Mouse (Mus musculus) adrenal gland, postnatal 36 days (tissue): ENCODE measurements around the gene Tmed1. TPM values are rescaled to one million over a fixed set of nuclear protein-coding genes. Genes with fewer than 3 reads are reported as not detected.
"Not testable (repeated sequence)": the region's sequence is repeated elsewhere in the genome, so short reads cannot be mapped to it uniquely, and the experiment has no call there.

ENCODE experiments used
- DNase-seq, 2 experiments: peaks; one replicate each; pipeline ENCODE4 v3.0.0; 2021; ENCODE audit warnings: mixed read lengths in 1 of 2
- long read RNA-seq, 2 experiments: library from polyadenylated mRNA; stranded (forward); transcript quantifications; one replicate each; pipeline ENCODE4 v2.0.0; 2021; ENCODE audit warnings: borderline sequencing depth in 2 of 2
- total RNA-seq, 2 experiments: library from RNA; stranded (reverse); gene quantifications; 2 replicates each; pipeline ENCODE4 v1.2.3; 2021

Tmed1 gene
- total RNA-seq, result 10 to 100 TPM; 30.3 to 39.1 TPM
- long read RNA-seq, experiment 1, transcript Tmed1-201 (4 exons, 1,378 nt), result major isoform, 97 of 109 reads
- long read RNA-seq, experiment 1, partial matches to known transcripts, result 5 of 109 reads
- long read RNA-seq, experiment 1, other reads (novel, unspliced or antisense), result 2 of 109 reads
- long read RNA-seq, experiment 2, transcript Tmed1-201 (4 exons, 1,378 nt), result major isoform, 31 of 36 reads
- long read RNA-seq, experiment 2, partial matches to known transcripts, result 1 of 36 reads
- long read RNA-seq, experiment 2, other reads (novel, unspliced or antisense), result 2 of 36 reads

DNA sequence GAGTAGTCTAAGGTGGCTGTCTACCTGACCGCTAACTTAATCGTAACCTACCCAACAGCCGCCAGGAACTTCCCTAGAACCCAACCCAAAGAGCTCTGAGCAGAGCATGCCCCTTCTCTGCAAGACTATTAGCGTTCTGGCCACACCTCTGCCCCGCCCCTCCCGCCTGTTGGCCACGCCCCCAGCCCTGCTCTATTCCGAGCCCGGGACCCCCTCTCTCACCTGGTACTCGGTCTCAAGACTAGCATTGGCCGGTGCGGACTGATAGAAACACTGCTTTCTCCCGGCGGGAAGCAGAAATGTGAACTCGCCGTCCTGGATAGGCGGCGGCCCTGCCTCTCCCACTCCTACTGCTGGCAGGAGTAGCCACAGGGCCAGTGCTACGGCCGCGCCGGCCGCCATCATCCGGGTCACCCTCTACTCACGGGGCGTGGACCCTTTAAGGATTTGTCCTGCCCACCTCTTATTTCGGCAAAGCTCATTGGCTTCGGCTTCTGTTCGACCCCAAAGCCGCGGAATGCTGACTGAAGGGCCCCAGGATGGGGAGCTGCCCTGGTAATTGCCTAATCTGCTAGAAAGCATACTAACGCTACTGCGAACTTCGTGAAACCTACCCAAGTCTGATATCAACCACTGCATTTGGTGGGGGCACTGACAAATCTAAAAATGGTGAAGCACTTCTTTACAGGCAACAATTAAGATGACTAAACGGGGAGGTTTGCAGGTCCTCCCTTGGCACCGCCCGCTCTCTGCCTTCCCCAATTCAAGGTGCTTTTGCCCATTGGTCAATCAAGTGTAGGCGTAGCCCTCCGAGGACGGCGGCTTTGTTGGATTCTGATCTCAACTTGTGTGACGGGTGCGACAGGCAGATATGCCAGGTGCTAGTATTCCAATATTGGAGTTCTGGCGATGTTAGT, at the start of gene Tmed1:
Gene Tmed1, minus strand, starts transcription at position 481 of the 917 bp plus-strand sequence.
- peak; percentile 94 to 97 for DNase-seq

DNA sequence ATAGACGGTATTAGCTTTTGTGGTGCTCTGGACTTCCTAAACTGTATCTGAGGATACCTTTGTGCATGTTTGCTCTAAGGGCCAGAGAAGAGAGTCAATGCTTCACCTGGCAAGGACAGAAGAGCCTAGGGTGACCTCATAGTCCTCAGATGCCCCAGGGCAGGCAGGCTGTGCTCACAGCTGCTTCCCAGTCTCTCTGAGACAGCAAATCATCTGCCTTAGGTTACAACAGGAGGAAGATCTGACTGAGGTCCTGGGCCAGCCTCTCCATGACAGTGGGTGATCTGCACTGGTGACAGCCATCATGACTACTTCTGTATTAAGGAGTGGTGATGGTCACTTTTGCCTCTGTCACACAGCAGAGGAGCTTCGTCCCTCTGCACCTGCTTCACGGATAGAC, 49.1 kb upstream of the Tmed1 start:
- no peak for DNase-seq

DNA sequence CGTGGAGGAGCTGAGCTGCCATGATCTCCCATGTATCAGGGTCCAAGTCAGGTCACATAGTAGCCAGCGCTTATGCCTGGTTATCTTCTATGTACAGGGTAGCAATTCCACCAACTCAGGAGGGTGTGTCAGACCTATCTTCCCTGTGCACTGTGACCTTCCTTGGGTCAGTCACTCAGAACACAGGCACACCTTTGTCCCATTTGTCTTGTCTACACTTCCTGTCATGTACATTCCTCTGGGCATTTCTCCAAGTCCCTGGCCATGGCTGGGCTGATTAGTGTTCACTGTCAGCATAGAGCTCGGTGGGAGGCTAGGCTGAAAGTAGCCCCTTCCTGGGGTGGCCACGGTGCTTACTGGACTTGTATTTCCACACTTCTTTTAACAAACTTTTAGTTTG, 48.3 kb upstream of the Tmed1 start:
- peak; percentile 58 to 62 for DNase-seq

DNA sequence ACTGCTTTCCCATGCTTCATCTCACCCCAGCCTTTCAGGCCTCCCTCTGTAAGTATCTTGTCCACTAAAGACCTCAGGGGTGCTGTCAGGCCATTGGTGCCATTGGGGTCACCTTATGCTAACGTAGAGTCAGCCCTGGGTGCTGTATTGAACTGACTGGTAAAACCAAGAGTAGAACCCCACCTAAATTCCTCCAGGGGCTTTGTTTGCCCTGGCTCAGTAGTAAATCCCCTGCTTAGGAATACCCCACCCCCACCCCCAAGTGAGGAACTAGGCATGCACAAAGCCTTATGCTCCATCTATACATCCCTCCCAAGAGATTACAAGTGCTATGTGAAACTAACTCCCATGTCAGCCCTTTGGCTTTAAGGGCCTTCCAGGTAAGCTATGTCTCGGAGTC, 47.5 kb upstream of the Tmed1 start:
- DNase-seq, result no peak

DNA sequence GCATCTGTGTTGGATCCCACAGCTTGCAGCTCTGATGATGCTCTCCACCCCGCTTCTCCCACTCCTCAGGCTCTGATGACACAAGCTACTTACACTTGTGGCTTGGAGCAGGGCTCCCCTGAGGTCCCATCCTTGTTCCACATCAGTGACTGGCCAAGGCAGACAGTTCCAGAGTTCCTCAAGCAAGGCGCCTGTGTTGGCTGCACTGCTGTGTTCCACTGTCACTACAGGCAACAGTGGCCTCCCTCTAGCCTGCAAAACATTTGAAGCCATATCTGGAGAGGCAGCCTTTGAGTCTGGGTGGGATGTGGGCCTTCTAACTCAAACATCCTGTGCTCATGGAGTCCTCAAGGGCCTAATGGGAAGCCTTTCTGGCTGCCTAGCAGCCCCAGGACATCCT, 46.9 kb upstream of the Tmed1 start:
- no peak for DNase-seq

DNA sequence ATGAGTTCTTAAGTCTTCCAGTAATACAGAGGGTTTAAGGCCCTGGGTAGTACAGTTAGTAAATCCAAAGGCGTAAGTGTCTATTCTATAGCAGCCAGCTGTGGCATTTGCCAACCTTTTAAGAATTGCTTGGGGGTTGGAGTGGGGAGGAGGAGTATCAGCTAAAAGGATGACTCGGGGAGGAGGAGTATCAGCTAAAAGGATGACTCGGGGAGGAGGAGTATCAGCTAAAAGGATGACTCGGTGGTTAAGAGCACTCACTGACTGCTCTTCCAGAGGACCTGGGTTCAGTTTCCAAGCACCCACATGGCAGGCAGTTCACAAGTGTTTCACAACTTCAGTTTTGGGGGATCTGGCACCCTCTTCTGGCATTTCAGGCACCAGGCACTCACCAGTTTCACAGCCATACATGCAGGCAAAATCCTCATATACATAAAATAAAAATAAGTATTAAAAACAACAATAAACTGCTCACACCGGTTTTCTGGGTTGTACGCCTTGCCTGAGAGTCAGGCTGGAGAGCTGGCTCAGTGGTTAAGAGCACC, 45.2 kb upstream of the Tmed1 start:
- DNase-seq, result no peak

DNA sequence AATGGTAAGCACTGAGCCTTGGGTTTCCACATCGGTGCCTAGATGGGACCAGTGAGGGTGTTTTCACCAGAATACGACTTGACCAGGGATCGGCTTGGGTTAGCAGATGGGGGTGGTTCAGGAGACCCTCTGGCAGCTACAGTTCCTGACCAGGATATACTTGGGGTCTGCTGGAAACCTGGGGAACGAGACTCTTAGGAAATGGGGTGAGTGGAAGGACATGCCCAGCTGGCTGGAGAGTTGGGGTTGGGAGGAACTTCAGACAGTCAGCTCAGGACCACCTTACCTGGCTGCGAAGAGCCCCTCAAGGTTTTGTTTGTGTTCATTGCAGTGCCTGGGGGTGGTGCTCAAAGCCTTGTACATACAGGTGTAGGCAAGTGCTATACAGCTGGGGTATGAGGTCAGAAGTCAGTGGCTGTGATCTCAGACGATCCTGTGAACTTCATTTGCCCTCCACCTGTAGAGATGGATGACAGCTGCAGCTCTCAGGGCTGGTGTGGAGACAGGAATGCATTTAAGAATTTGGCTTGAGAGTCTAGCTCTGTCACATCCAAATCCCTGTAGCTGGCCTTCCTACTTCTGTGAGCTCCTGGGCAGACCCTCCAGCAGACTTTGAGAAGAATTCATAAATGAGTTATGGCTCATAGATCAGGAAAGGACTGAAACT, 43.7 kb upstream of the Tmed1 start:
- no peak for DNase-seq

DNA sequence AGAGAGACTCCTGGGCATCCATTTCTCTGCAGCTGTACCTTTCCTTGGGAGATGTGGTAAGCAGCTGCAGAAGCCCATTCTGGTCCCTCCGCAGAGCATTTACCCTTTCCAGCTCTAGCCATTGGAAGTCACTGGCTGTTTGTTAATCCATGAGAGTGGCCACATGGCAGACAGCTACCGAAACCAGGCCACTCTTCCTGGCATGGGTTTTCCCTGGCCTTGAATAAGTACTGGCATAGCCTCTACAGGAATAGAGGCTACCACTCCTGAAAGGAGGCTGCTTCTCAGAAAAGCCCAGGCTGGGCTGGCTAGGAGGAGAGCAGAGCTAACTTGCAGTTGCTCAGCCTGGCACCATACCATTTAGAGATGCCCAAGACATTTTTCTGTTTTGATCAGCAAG, 41.0 kb upstream of the Tmed1 start:
- peak in 1 of 2 experiments; percentile 27 for DNase-seq

DNA sequence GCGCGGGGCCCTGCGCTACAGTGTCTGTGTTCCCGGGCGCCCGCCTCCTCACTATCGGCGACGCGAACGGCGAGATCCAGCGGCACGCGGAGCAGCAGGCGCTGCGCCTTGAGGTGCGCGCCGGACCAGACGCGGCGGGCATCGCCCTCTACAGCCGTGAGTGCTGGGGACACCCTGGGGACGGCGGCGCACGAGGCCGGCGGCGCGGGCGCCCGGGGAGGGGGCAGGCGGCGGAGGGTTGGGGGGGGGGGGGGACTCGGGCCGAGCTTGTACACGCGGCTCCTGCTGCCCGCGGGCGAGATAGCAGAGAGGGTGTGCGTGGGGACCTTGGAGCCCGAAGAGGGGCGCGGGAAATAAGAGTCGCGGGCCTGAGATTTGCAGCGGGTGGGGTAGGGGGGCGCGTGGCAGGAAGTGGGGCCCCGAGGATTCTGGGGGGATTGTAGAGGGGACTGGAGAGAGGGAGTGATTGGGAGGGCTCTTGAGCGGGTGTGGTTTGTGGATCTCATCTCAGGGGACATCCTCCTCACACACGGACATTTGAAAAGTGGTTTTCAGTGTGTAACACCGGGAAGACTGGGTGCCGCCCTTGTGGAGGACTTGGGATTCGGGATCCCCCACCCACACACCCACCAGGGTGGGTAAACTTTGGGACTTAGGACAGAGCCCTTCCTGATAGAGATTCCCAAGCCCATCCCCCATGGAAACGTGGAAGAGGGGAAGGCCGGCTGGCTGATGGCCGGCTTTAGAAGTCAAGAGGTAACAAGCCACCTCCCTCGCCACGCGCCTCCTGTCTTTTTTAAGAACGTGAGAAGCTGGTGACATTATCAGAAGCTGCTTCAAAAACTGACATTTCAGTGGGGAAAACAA, 37.3 kb upstream of the Tmed1 start:
- peak; percentile 55 to 70 for DNase-seq

DNA sequence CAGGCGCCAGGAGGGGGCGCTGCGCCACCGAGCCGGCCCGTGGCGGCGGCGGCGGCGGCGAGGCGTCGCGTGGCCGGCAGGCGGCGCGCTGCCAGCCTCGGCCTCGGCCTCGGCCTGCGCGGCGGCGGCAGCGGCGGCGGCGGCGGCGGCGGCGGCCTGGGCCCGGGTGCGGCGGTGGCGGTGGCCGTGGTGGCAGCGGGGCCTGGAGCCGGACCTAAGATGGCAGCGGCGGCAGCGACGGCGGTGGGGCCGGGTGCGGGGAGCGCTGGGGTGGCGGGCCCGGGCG, 36.7 kb upstream of the Tmed1 start, which contains the start of gene Carm1:
Gene Carm1, plus strand, starts transcription at position 106 of the 286 bp plus-strand sequence.
- DNase-seq, result no peak

DNA sequence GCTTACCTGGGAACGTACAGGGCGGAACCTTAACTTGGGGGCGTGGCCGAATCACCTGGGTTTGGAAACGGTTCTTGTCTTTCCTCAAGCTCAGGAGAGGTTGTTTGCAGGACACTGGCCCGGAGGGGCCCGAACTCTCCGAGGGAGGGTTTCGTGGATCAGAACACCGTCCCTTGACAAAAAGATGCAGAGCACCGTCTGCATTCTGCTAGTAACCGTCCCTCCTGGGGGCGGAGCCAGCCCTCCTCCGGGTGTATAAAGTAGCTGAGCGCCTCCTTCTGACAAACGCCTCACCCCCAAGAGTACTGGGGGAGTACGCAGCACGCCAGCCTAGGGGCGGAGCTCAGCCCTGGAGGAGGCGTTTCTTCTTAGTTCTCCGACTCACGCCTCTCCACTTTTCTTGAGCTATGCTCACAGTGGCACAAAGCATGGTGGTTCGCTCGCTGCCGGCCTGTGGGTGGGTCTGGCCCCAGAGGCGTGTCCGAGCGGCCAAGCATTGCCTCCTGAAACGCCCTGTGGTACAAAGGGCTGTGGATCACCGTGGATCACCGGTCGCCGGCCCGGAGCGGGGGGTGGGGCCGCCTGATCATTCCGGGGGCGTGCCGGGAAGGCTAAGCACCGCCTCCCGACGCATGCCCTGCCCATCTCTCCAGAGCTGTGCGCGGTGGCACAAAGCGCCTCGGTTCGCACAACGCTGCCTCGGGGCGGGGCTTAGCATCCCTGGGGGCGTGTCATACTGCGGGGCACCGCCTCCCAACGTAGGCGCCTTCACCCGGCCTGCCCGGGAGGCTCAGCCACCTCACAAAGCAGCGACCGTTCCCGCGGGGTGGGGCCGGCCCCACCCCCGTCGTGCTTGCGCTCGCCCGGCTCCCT, 36.1 kb upstream of the Tmed1 start:
- peak; percentile 100 for DNase-seq

DNA sequence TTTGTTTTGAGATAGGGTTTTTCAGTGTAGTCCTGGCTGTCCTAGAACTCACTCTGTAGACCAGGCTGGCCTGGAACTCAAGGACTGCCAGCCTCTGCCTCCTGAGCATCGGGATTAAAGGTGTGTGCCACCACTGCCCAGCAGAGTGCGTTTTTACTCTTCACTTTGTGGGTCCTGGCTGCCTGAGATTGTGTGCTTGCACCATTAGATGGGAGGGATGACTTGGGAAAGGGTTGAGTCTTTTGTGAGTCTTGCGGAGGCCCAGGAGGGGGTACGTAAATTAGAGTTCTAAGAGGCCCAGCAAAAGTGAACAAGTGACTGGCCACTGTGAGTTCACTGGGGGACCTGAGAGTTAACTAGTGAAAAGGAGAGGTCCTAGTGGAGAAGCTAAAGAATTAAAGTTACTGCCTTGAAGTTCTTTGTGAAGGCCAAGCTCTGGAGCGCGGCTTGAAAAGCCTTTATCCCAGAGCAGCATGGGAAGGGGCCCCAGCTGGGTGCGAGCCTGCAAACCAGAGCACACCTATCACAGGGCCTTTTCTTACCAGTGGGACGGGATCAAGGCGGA, 35.4 kb upstream of the Tmed1 start:
- no peak for DNase-seq

DNA sequence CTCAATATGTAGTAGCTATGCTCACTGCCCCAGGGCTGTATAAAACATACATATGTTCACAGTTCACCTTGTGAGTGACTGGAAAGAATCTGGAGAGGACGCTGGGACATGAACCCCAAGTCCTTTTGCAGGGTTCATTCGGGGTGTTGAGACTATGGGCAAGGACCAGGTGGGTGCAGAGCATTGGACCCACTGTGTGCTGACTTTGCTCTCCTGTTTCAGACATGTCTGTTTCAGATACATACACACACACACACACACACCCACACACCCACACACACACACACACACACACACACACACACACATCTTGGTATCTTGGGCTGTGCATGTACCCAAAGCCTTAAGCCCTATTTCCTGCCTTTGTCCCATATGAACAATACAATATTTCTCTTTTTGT, 31.9 kb upstream of the Tmed1 start:
- DNase-seq, result not testable (repeated sequence)

DNA sequence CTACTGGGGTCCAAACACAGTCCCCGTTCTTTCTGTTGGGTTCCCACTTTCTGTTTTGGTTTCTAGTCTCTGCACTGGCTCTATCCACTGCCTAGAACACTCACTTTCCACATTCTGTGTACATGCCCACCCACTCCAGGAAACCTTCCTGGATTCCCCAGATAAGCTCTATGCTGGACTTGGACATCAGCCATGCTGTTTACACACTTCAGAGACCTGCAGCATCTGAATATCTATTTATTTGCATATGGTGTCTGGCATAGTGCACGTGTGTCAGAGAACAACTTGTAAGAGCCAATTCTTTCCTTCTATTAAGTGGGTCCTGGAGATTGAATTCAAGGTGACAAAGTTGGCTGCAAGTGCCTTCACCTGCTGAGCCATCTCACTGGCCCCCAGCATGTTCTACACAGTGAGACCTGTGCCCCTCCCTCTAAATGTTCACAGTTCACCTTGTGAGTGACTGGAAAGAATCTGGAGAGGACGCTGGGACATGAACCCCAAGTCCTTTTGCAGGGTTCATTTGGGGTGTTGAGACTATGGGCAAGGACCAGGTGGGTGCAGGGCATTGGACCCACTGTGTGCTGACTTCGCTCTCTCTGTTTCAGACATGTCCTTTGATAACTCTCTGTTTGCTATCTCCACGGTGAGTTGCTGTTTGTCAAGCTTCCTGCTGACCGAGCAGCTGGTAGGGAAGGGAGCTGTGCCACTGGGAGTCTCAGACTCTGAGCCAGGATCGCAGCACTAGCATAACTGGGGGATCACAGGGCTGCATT, 30.1 kb upstream of the Tmed1 start:
- no peak for DNase-seq

DNA sequence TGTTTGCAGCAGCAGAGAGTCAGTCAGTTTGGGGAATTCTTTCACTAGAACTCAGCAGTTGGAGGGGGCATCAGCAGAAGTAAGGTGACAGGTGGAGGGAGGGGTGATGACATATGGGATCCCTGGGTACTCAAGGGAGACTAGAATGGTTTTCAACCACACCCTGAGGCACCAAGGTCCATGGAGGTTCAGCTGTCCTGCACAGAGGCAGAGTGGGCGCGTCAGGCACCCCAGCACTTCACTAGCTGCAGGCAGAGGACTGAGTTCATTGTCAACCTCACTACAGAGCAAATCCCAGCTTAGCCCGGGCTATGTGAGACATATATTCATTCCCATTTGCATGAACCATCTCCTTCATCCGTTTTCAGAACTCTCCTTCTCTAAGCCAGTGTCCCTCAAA, 27.0 kb upstream of the Tmed1 start:
- no peak for DNase-seq

DNA sequence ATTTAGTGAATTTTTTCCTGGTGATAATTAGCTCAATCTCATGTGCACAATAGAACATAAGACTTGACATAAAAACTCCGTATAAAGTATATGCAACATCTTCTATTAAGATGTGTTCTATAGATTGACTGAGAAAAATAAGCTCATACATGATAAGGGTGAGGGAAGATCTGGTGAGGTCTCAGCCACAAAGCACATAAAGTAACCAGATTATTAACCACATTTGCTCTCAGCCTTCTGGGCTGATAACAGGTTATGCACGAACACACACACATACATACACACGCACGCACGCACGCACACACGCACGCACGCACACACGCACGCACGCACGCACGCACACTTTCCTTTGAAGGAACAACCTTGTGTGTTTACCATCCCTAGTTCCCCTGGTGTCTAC, 26.4 kb upstream of the Tmed1 start:
- no peak for DNase-seq

DNA sequence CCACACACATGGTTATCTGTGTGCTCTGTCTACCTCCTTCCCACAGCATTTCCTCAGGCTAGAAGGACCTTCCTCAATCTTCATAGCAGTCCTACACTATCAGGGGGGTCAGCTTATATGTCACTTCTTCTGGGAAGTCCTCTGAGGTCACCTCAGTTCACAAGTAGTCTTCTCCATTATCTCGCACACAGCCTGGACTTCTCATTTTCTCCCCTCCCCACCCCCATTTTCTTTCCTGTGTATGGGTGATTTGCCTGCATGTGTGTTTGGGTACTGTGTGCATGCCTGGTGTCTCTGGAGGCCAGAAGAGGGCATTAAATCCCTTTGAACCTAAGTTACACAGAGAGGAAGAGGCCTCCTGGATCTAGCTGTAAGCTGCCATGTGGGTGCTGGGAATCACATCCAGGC, 17.9 kb upstream of the Tmed1 start:
- DNase-seq, result no peak

DNA sequence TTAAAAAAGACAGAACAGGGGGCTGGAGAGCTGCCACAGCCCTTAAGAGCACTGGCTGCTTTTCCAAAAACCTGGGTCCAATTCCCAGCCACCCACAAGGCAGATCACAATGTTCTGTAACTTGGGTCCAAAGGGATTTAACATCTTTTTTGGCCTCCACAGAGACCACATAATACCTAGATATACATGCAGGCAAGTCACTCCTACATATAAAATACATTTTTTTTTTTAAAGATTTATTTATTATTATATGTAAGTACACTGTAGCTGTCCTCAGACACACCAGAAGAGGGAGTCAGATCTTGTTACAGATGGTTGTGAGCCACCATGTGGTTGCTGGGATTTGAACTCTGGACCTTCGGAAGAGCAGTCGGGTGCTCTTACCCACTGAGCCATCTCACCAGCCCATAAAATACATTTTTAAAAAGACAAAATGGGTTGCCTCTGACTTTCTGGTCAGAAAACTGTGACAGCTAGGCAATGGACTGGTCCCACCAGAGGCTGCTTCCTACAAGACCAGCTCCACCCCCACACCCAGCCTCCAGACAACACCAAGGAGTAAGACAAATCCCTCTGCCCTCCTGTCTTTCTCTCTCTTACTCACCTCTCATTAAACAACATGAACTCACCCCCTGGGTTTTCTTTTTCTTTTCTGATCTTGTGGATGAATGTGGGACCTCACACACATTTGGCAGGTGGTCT, 17.2 kb upstream of the Tmed1 start:
- no peak for DNase-seq

DNA sequence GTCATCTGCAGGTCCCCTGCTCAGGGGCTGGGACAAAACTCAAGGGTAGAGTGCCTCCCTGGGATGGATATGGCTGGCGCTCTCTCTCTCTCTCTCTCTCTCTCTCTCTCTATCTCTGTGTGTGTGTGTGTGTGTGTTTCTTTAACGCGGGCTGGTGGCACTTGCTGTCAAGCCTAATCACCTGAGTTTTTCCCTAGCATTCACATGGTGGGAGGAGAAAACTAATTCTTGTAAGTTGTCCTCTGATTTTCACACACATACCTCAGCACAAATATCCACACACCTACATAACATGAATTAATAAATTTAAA, 16.5 kb upstream of the Tmed1 start:
- DNase-seq, result no peak
